Mouse (Mus musculus): ENCODE measurements around the gene Spsb3. TPM values are rescaled to one million over a fixed set of nuclear protein-coding genes. Genes with fewer than 3 reads are reported as not detected.

Gene Spsb3
- polyA plus RNA-seq, 1 experiment = 161 TPM

- Histone ChIP-seq H3K4me1 (ENCODE audit: control insufficient read depth, insufficient read depth, low read length) (no peaks in the 10 kb centered on the region; the same call in 1 of the 2 replicates), H3K36me3 (ENCODE audit: control insufficient read depth, insufficient read depth, low read length) (no peaks in the 10 kb centered on the region), H3K4me3 (ENCODE audit: control insufficient read depth, low read depth, low read length) (peak overlapping the region; percentile 90), H3K27me3 (ENCODE audit: control insufficient read depth, insufficient read depth, low read length) (no peaks in the 10 kb centered on the region), H3K27ac (ENCODE audit: control insufficient read depth, insufficient read depth, low read depth, low read length) (peak overlapping the region; percentile 70; the same call in 1 of the 2 replicates)
- TF ChIP-seq POLR2A (IDR thresholded peaks at IDR 0.05; ENCODE audit: control insufficient read depth, low read depth, low read length) = no peak
- no peak for TF ChIP-seq CTCF (IDR thresholded peaks at IDR 0.05; ENCODE audit: control insufficient read depth, insufficient read depth, insufficient replicate concordance, low read depth, low read length)
These were observed 12.6 kb upstream of the Spsb3 start for GRCm38 (mm10) chr17:24873695-24874404.

- Histone ChIP-seq H3K4me1 (ENCODE audit: control insufficient read depth, insufficient read depth, low read length) (no peaks in the 10 kb centered on the region; the same call in 1 of the 2 replicates), H3K27me3 (ENCODE audit: control insufficient read depth, insufficient read depth, low read length) (no peaks in the 10 kb centered on the region), H3K27ac (ENCODE audit: control insufficient read depth, insufficient read depth, low read depth, low read length) (peak overlapping the region; percentile 70; the same call in 1 of the 2 replicates), H3K4me3 (ENCODE audit: control insufficient read depth, low read depth, low read length) (peak overlapping the region; percentile 90), H3K36me3 (ENCODE audit: control insufficient read depth, insufficient read depth, low read length) (no peaks in the 10 kb centered on the region)
- peak; percentile 44; the same call in 1 of the 2 replicates for TF ChIP-seq POLR2A (IDR thresholded peaks at IDR 0.05; ENCODE audit: control insufficient read depth, low read depth, low read length)
- TF ChIP-seq CTCF (IDR thresholded peaks at IDR 0.05; ENCODE audit: control insufficient read depth, insufficient read depth, insufficient replicate concordance, low read depth, low read length) = no peak
These were observed 12.1 kb upstream of the Spsb3 start for GRCm38 (mm10) chr17:24874405-24874745.

- no peaks in the 10 kb centered on the region for H3K27me3 ChIP-seq (ENCODE audit: control insufficient read depth, insufficient read depth, low read length)
- H3K4me1 ChIP-seq (ENCODE audit: control insufficient read depth, insufficient read depth, low read length) = no peaks in the 10 kb centered on the region; the same call in 1 of the 2 replicates
- TF ChIP-seq POLR2A (IDR thresholded peaks at IDR 0.05; ENCODE audit: control insufficient read depth, low read depth, low read length) (no peak), CTCF (IDR thresholded peaks at IDR 0.05; ENCODE audit: control insufficient read depth, insufficient read depth, insufficient replicate concordance, low read depth, low read length) (no peak)
- no peak overlapping the region for H3K27ac ChIP-seq (ENCODE audit: control insufficient read depth, insufficient read depth, low read depth, low read length)
- no peaks in the 10 kb centered on the region for H3K36me3 ChIP-seq (ENCODE audit: control insufficient read depth, insufficient read depth, low read length)
- H3K4me3 ChIP-seq (ENCODE audit: control insufficient read depth, low read depth, low read length) = peak overlapping the region; percentile 90
These were observed 11.5 kb upstream of the Spsb3 start for GRCm38 (mm10) chr17:24874989-24875388.

GRCm38 (mm10) chr17:24877336-24878116, 8.9 kb upstream of the Spsb3 start:
- no peaks in the 10 kb centered on the region for H3K36me3 ChIP-seq (ENCODE audit: control insufficient read depth, insufficient read depth, low read length)
- no peaks in the 10 kb centered on the region for H3K27me3 ChIP-seq (ENCODE audit: control insufficient read depth, insufficient read depth, low read length)
- no peaks in the 10 kb centered on the region for H3K4me1 ChIP-seq (ENCODE audit: control insufficient read depth, insufficient read depth, low read length)
- no peak overlapping the region for H3K4me3 ChIP-seq (ENCODE audit: control insufficient read depth, low read depth, low read length)
- no peak overlapping the region for H3K27ac ChIP-seq (ENCODE audit: control insufficient read depth, insufficient read depth, low read depth, low read length)
- TF ChIP-seq CTCF (IDR thresholded peaks at IDR 0.05; ENCODE audit: control insufficient read depth, insufficient read depth, insufficient replicate concordance, low read depth, low read length) (no peak), POLR2A (IDR thresholded peaks at IDR 0.05; ENCODE audit: control insufficient read depth, low read depth, low read length) (no peak)

- TF ChIP-seq POLR2A (IDR thresholded peaks at IDR 0.05; ENCODE audit: control insufficient read depth, low read depth, low read length) (no peak), CTCF (IDR thresholded peaks at IDR 0.05; ENCODE audit: control insufficient read depth, insufficient read depth, insufficient replicate concordance, low read depth, low read length) (no peak)
- no peaks in the 10 kb centered on the region for H3K4me1 ChIP-seq (ENCODE audit: control insufficient read depth, insufficient read depth, low read length)
- no peaks in the 10 kb centered on the region for H3K36me3 ChIP-seq (ENCODE audit: control insufficient read depth, insufficient read depth, low read length)
- no peak overlapping the region for H3K4me3 ChIP-seq (ENCODE audit: control insufficient read depth, low read depth, low read length)
- H3K27me3 ChIP-seq (ENCODE audit: control insufficient read depth, insufficient read depth, low read length) = no peaks in the 10 kb centered on the region
- H3K27ac ChIP-seq (ENCODE audit: control insufficient read depth, insufficient read depth, low read depth, low read length) = no peak overlapping the region
These were observed 8.4 kb upstream of the Spsb3 start for GRCm38 (mm10) chr17:24878117-24878397.

- no peaks in the 10 kb centered on the region for H3K27me3 ChIP-seq (ENCODE audit: control insufficient read depth, insufficient read depth, low read length)
- no peaks in the 10 kb centered on the region for H3K36me3 ChIP-seq (ENCODE audit: control insufficient read depth, insufficient read depth, low read length)
- no peak overlapping the region for H3K4me3 ChIP-seq (ENCODE audit: control insufficient read depth, low read depth, low read length)
- no peak overlapping the region for H3K27ac ChIP-seq (ENCODE audit: control insufficient read depth, insufficient read depth, low read depth, low read length)
- no peaks in the 10 kb centered on the region for H3K4me1 ChIP-seq (ENCODE audit: control insufficient read depth, insufficient read depth, low read length)
- TF ChIP-seq POLR2A (IDR thresholded peaks at IDR 0.05; ENCODE audit: control insufficient read depth, low read depth, low read length) (no peak), CTCF (IDR thresholded peaks at IDR 0.05; ENCODE audit: control insufficient read depth, insufficient read depth, insufficient replicate concordance, low read depth, low read length) (no peak)
These were observed 7.9 kb upstream of the Spsb3 start for GRCm38 (mm10) chr17:24878531-24878930.

DNA sequence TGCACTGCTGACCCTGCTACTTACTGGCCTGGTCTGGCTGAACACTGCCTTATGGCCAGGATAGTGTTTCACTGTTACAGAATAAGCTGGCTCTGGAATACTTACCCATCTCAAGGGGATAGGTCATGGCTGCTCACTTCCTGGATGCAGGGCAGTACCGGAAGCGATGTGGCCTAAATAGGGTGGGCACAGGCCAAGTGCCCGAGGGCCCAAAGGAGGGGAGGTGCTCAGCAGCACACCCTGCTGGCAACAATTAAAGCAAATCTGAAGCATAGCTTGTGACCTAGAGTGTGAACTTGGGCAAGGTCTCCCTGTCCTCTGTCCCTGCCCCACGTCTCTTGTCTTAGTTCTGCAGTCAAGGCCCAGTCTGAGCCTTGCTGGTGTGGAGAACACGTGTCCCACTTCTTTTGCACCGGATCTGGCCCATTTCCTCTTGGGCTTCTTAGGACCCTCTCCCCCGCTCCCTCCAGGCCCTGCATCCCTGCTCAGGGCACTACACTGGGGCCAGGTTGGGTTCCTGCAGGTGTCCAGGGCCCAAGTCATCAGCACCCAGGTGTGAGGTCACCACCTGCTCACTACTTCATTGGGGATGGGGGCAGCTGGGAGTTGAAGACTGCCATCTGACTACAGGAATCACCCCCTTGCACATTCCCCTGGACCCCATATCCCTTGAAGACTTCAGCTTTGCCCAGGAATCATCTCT, 4.6 kb upstream of the Spsb3 start:
- Histone ChIP-seq H3K4me1 (ENCODE audit: control insufficient read depth, insufficient read depth, low read length) (peaks cover 6% of the 10 kb centered on the region; the same call in 1 of the 2 replicates), H3K4me3 (ENCODE audit: control insufficient read depth, low read depth, low read length) (no peak overlapping the region), H3K36me3 (ENCODE audit: control insufficient read depth, insufficient read depth, low read length) (no peaks in the 10 kb centered on the region; the same call in 1 of the 2 replicates), H3K27me3 (ENCODE audit: control insufficient read depth, insufficient read depth, low read length) (no peaks in the 10 kb centered on the region), H3K27ac (ENCODE audit: control insufficient read depth, insufficient read depth, low read depth, low read length) (no peak overlapping the region)
- peak; percentile 38; the same call in 1 of the 2 replicates for TF ChIP-seq CTCF (IDR thresholded peaks at IDR 0.05; ENCODE audit: control insufficient read depth, insufficient read depth, insufficient replicate concordance, low read depth, low read length)
- TF ChIP-seq POLR2A (IDR thresholded peaks at IDR 0.05; ENCODE audit: control insufficient read depth, low read depth, low read length) = 0 out of 2 replicates have a peak, but pooled peaks have one; percentile 8

Data from testis, adult 2 months (tissue).